26 mouse cellular contexts compared by ENCODE assay signal in the genomic region with DNA sequence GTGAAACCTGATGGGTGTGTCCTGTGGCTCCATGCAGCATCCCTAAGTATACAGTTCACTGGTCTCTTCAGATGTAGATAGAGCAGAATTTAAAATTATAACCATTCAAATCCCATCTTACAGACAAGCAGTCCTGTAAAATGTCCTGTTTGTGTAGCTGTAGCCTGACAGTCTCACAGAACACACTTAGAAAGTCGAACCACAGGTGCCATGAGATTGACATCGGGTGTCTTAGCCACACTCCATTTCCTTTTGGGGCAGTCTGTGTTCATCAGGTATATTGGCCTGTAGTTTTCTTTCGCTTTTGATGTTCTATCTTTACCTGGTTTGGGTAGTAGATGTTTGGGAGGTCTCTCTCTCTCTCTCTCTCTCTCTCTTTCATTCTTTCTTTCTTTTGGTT. TPM values are rescaled to one million over a fixed set of nuclear protein-coding genes. Genes with fewer than 3 reads are reported as not detected.
DNase-seq lines count a peak whose midpoint lies in the region; ATAC-seq lines count a peak whose summit lies in the region.
"Had no signal": no experiment of that assay in that cellular context is flagged by ENCODE, and none has a peak within 500 bp of the region (broad histone marks: within the 10 kb centered on the region; RNA-seq: fewer than 3 reads in every experiment).

No protein-coding gene starts in this region.

- no peaks in the 10 kb centered on the region for H3K36me3 ChIP-seq in megakaryocyte, embryonic 14.5 days (replicated peaks; ENCODE audit: low read length)
- H3K36me3 ChIP-seq: embryonic facial prominence, embryonic 12.5 days; heart, embryonic 10.5 days; heart, embryonic 15.5 days; limb, embryonic 13.5 days; lung, embryonic 15.5 days; midbrain, embryonic 12.5 days had no signal

- H3K4me1 ChIP-seq in megakaryocyte, embryonic 14.5 days = peaks cover 46% of the 10 kb centered on the region

- DNase-seq in induced T-regulatory cell, adult 2 months (ENCODE audit: low read depth) = peak; percentile 80
- DNase-seq in layer of hippocampus, adult 8-10 months (ENCODE audit: low spot score in 2 of 2) = no peak
- DNase-seq in frontal cortex, adult 2 months (ENCODE audit: extremely low spot score in 1 of 2, low spot score in 1 of 2) = no peak
- DNase-seq in spleen, adult 12 weeks (ENCODE audit: low spot score) = no peak
- DNase-seq: adrenal gland, postnatal 25 days; cerebellum, adult 2 months; cerebellum, postnatal 14 days; gastrocnemius, postnatal 25 days; heart, adult 11 months; kidney, adult 11 months; kidney, postnatal 14 days; right cerebral cortex, postnatal 14 days; spleen, adult 18-20 months; thymus, adult 18-20 months had no signal

- H3K4me3 ChIP-seq in megakaryocyte, embryonic 14.5 days (replicated peaks) = peak overlapping the region; percentile 82
- H3K4me3 ChIP-seq: embryonic facial prominence, embryonic 12.5 days; heart, embryonic 10.5 days; heart, embryonic 15.5 days; left cerebral cortex, adult 2 months; limb, embryonic 13.5 days; lung, embryonic 15.5 days; midbrain, embryonic 12.5 days had no signal

- ATAC-seq in megakaryocyte, adult 5-6 weeks (ENCODE audit: poor library complexity, severe bottlenecking) = no peak
- ATAC-seq in CD4-positive, CD25-positive, alpha-beta regulatory T cell, adult 4 months = peak; percentile 27
- ATAC-seq: forebrain, embryonic 14.5 days; hindbrain, embryonic 16.5 days had no signal

- H3K27me3 ChIP-seq in megakaryocyte, embryonic 14.5 days (replicated peaks) = no peaks in the 10 kb centered on the region
- H3K27me3 ChIP-seq: embryonic facial prominence, embryonic 12.5 days; heart, embryonic 15.5 days; limb, embryonic 13.5 days; lung, embryonic 15.5 days; midbrain, embryonic 12.5 days had no signal

- H3K9me3 ChIP-seq in megakaryocyte, embryonic 14.5 days = no peaks in the 10 kb centered on the region
- H3K9me3 ChIP-seq: embryonic facial prominence, embryonic 12.5 days; heart, embryonic 10.5 days; heart, embryonic 15.5 days; limb, embryonic 13.5 days; lung, embryonic 15.5 days; midbrain, embryonic 12.5 days had no signal

RNA-seq across cellular contexts. Expression of a gene that starts 33.7 kb away (rescaled TPM):
- 2.8 and 11.9 TPM in 2 replicates for polyA plus RNA-seq in megakaryocyte, embryonic 14.5 days (2012; ENCODE audit: insufficient read depth, low replicate concordance)
- total RNA-seq in megakaryocyte, adult 5-6 weeks (2015) = 6.4 and 7.6 TPM in 2 replicates
- total RNA-seq in megakaryocyte, adult 5-6 weeks (2017) = 11.4 and 12.6 TPM in 2 replicates
- polyA plus RNA-seq in CD4-positive, CD25-positive, alpha-beta regulatory T cell, adult 4 months (2017; shearing (Covaris generic)) = 10 to 100 TPM; 11.1 to 15.7 TPM
- 10 to 100 TPM in 3 of 4 experiments, 1 to 10 TPM in 1; 7.6 to 14.6 (median 11.4) TPM for total RNA-seq in layer of hippocampus, adult 8-10 months (2022)
- polyA plus RNA-seq in frontal cortex, adult 2 months (2012; rRNA removed) = 8.7 and 9.0 TPM in 2 replicates
